Mouse (Mus musculus) kidney, embryonic 14.5 days (tissue): Measurements from ENCODE around the gene Hpd. TPM values are rescaled to one million over a fixed set of nuclear protein-coding genes. Genes with fewer than 3 reads are reported as not detected.
A peak's percentile ranks its signal among the peaks of the same experiment; 100 is the strongest.

ENCODE experiments used
- ATAC-seq: fragments of 200-750 bp; cut with Nextera tagmentation; 2 replicates; pipeline ENCODE4 v1.8.0; 2017; ENCODE audit warnings: moderate number of reproducible peaks, mild to moderate bottlenecking, moderate TSS enrichment, moderate library complexity; ENCODE audit not compliant: low FRiP score, low TSS enrichment
- H3K27ac ChIP-seq: fragments of 300-500 bp; sonication (generic); 2 replicates; pipeline ENCODE4 v1.5.1; 2014; ENCODE audit warnings: low read depth, mild to moderate bottlenecking, low read length, moderate library complexity, mixed read lengths
- H3K27me3 ChIP-seq: fragments of 300-500 bp; sonication (generic); 2 replicates; pipeline ENCODE4 v1.6.1; 2014; ENCODE audit warnings: mild to moderate bottlenecking, low read length; ENCODE audit not compliant: control insufficient read depth, insufficient read depth
- H3K36me3 ChIP-seq: fragments of 300-500 bp; sonication (generic); 2 replicates; pipeline ENCODE4 v1.6.1; 2014; ENCODE audit warnings: low read length, mixed read lengths; ENCODE audit not compliant: control insufficient read depth, insufficient read depth
- H3K4me1 ChIP-seq: fragments of 300-500 bp; sonication (generic); 2 replicates; pipeline ENCODE4 v1.6.1; 2014; ENCODE audit warnings: low read length, mixed read lengths; ENCODE audit not compliant: control insufficient read depth, insufficient read depth
- H3K4me2 ChIP-seq: fragments of 300-500 bp; sonication (generic); replicated peaks from 2 replicates; pipeline ENCODE4 v1.6.1; 2014; ENCODE audit warnings: low read depth, mild to moderate bottlenecking, low read length
- H3K4me3 ChIP-seq: fragments of 300-500 bp; sonication (generic); 2 replicates; pipeline ENCODE4 v1.5.1; 2014; ENCODE audit warnings: mild to moderate bottlenecking, low read length
- H3K9ac ChIP-seq: fragments of 300-500 bp; sonication (generic); 2 replicates; pipeline ENCODE4 v1.6.1; 2014; ENCODE audit warnings: low read depth, mild to moderate bottlenecking, low read length, moderate library complexity
- H3K9me3 ChIP-seq: fragments of 300-500 bp; sonication (generic); 2 replicates; pipeline ENCODE4 v1.6.1; 2016; ENCODE audit warnings: low read length; ENCODE audit not compliant: control insufficient read depth
- WGBS: fragments of 180-500 bp; shearing (Covaris S2); extraction: QIAGEN DNeasy Blood & Tissue Kit; methylation state at CpG from one replicate; pipeline ENCODE4 v1.1.7; 2014; 5-methylcytosine and 5-hydroxymethylcytosine counted together
- polyA plus RNA-seq: library from polyadenylated mRNA; unstranded; fragments of >200 nt; fragmentation: Nextera tagmentation; extraction: Ambion mirVana; gene quantifications from 2 replicates; pipeline ENCODE4 v1.2.1, GENCODE M21; 2014

The Hpd gene
- polyA plus RNA-seq, 1 experiment from 2014 or later, result not detected

GRCm38 (mm10) chr5:123171646-123172350 lies 10.7 kb downstream of the Hpd start:
- peaks cover 12% of the 10 kb centered on the region; the same call in 1 of the 2 replicates for H3K4me1 ChIP-seq
- H3K36me3 ChIP-seq, result peaks cover 7% of the 10 kb centered on the region
- H3K27ac ChIP-seq, result no peak overlapping the region
- H3K9me3 ChIP-seq, result no peaks in the 10 kb centered on the region
- H3K4me3 ChIP-seq, result peak overlapping the region; percentile 22
- no peaks in the 10 kb centered on the region for H3K27me3 ChIP-seq
- 7% methylated on average over 22 of the region's 22 CpGs for WGBS
- H3K9ac ChIP-seq, result peak overlapping the region; percentile 37; the same call in 1 of the 2 replicates
- peak overlapping the region; percentile 45 for H3K4me2 ChIP-seq
- peak; percentile 87 for ATAC-seq

- H3K36me3 ChIP-seq, result peaks cover 19% of the 10 kb centered on the region
- no peak overlapping the region for H3K4me3 ChIP-seq
- H3K9me3 ChIP-seq, result no peaks in the 10 kb centered on the region
- no peak overlapping the region for H3K4me2 ChIP-seq
- H3K27ac ChIP-seq, result no peak overlapping the region
- no peak overlapping the region for H3K9ac ChIP-seq
- H3K4me1 ChIP-seq, result peaks cover 12% of the 10 kb centered on the region; the same call in 1 of the 2 replicates
- no peak for ATAC-seq
- H3K27me3 ChIP-seq, result no peaks in the 10 kb centered on the region
- 57% methylated on average over 9 of the region's 9 CpGs for WGBS
Observed at GRCm38 (mm10) chr5:123170365-123170764, 12.2 kb downstream of the Hpd start.

GRCm38 (mm10) chr5:123169284-123169683 lies 13.2 kb downstream of the Hpd start, which contains the start of gene Psmd9:
Gene Psmd9, plus strand, starts transcription at chr5:123169413.
- no peaks in the 10 kb centered on the region for H3K27me3 ChIP-seq
- no peak for ATAC-seq
- no peak within 1 kb of the TSS for H3K9ac ChIP-seq
- WGBS, result 79% methylated on average over 5 of the region's 5 CpGs
- no peaks in the 10 kb centered on the region for H3K9me3 ChIP-seq
- peaks cover 24% of the 10 kb centered on the region for H3K36me3 ChIP-seq
- no peak within 1 kb of the TSS for H3K4me3 ChIP-seq
- peaks cover 12% of the 10 kb centered on the region; the same call in 1 of the 2 replicates for H3K4me1 ChIP-seq
- H3K4me2 ChIP-seq, result no peak within 1 kb of the TSS
- no peak within 1 kb of the TSS for H3K27ac ChIP-seq

GRCm38 (mm10) chr5:123167591-123167990 lies 14.9 kb downstream of the Hpd start:
- WGBS, result 82% methylated on average over 5 of the region's 5 CpGs
- no peak for ATAC-seq
- H3K27me3 ChIP-seq, result no peaks in the 10 kb centered on the region
- H3K9ac ChIP-seq, result no peak overlapping the region
- no peaks in the 10 kb centered on the region for H3K9me3 ChIP-seq
- peaks cover 41% of the 10 kb centered on the region for H3K36me3 ChIP-seq
- H3K4me3 ChIP-seq, result no peak overlapping the region
- peaks cover 12% of the 10 kb centered on the region; the same call in 1 of the 2 replicates for H3K4me1 ChIP-seq
- H3K4me2 ChIP-seq, result no peak overlapping the region
- H3K27ac ChIP-seq, result no peak overlapping the region

GRCm38 (mm10) chr5:123166437-123166836 lies 16.1 kb downstream of the Hpd start:
- peaks cover 12% of the 10 kb centered on the region; the same call in 1 of the 2 replicates for H3K4me1 ChIP-seq
- H3K4me3 ChIP-seq, result no peak overlapping the region
- no peak overlapping the region for H3K4me2 ChIP-seq
- H3K9ac ChIP-seq, result no peak overlapping the region
- no peaks in the 10 kb centered on the region for H3K27me3 ChIP-seq
- no peaks in the 10 kb centered on the region for H3K9me3 ChIP-seq
- no peak overlapping the region for H3K27ac ChIP-seq
- 89% methylated on average over 10 of the region's 10 CpGs for WGBS
- ATAC-seq, result no peak
- peaks cover 52% of the 10 kb centered on the region for H3K36me3 ChIP-seq

GRCm38 (mm10) chr5:123162942-123163341 lies 19.6 kb downstream of the Hpd start:
- no peak overlapping the region for H3K27ac ChIP-seq
- 75% methylated on average over 9 of the region's 9 CpGs for WGBS
- no peak overlapping the region for H3K4me2 ChIP-seq
- H3K9me3 ChIP-seq, result no peaks in the 10 kb centered on the region
- no peak overlapping the region for H3K4me3 ChIP-seq
- no peak overlapping the region for H3K9ac ChIP-seq
- peaks cover 85% of the 10 kb centered on the region for H3K36me3 ChIP-seq
- no peaks in the 10 kb centered on the region for H3K27me3 ChIP-seq
- ATAC-seq, result peak; percentile 36; the same call in 1 of the 2 replicates
- no peaks in the 10 kb centered on the region for H3K4me1 ChIP-seq

GRCm38 (mm10) chr5:123160341-123160740 lies 22.2 kb downstream of the Hpd start:
- 91% methylated on average over 15 of the region's 15 CpGs for WGBS
- Histone ChIP-seq H3K36me3 (peaks cover 85% of the 10 kb centered on the region), H3K27ac (no peak overlapping the region), H3K4me1 (no peaks in the 10 kb centered on the region), H3K27me3 (no peaks in the 10 kb centered on the region), H3K4me2 (no peak overlapping the region), H3K9ac (no peak overlapping the region), H3K4me3 (no peak overlapping the region), H3K9me3 (no peaks in the 10 kb centered on the region)
- no peak for ATAC-seq

GRCm38 (mm10) chr5:123159866-123160265 lies 22.7 kb downstream of the Hpd start:
- Histone ChIP-seq H3K4me2 (no peak overlapping the region), H3K4me1 (no peaks in the 10 kb centered on the region), H3K9ac (no peak overlapping the region), H3K27ac (no peak overlapping the region), H3K36me3 (peaks cover 88% of the 10 kb centered on the region), H3K9me3 (no peaks in the 10 kb centered on the region), H3K27me3 (no peaks in the 10 kb centered on the region), H3K4me3 (no peak overlapping the region)
- no peak for ATAC-seq
- WGBS, result 98% methylated on average over 15 of the region's 15 CpGs

- H3K36me3 ChIP-seq, result peaks cover 89% of the 10 kb centered on the region
- WGBS, result 93% methylated on average over 4 of the region's 4 CpGs
- no peak overlapping the region for H3K27ac ChIP-seq
- no peak overlapping the region for H3K9ac ChIP-seq
- H3K4me1 ChIP-seq, result no peaks in the 10 kb centered on the region
- H3K9me3 ChIP-seq, result no peaks in the 10 kb centered on the region
- no peaks in the 10 kb centered on the region for H3K27me3 ChIP-seq
- H3K4me3 ChIP-seq, result no peak overlapping the region
- H3K4me2 ChIP-seq, result no peak overlapping the region
- ATAC-seq, result no peak
Observed at GRCm38 (mm10) chr5:123159446-123159845, 23.1 kb downstream of the Hpd start.
